Mouse (Mus musculus) lung, embryonic 16.5 days (tissue): ENCODE measurements at regions not wholly inside any gene's neighbourhood (a gene's known extent, or its start where the extent isn't known, plus 50 kb on each side); places are given as distances from the start of the nearest gene placed in this dataset.

ENCODE experiments used
- ATAC-seq: fragments of 200-750 bp; cut with Nextera tagmentation; 2 replicates; pipeline ENCODE4 v1.8.0; 2017; ENCODE audit warnings: low read depth, mild to moderate bottlenecking, moderate library complexity
- H3K27ac ChIP-seq: fragments of 300-500 bp; sonication (generic); 2 replicates; pipeline ENCODE4 v1.5.1; 2014; ENCODE audit warnings: mild to moderate bottlenecking, control low read depth, low read length
- H3K27me3 ChIP-seq: fragments of 300-500 bp; sonication (generic); 2 replicates; pipeline ENCODE4 v1.6.1; 2014; ENCODE audit warnings: low read depth, low read length, mixed read lengths; ENCODE audit not compliant: control insufficient read depth, insufficient read depth
- H3K36me3 ChIP-seq: fragments of 300-500 bp; sonication (generic); 2 replicates; pipeline ENCODE4 v1.6.1; 2014; ENCODE audit warnings: low read length; ENCODE audit not compliant: control insufficient read depth, insufficient read depth
- H3K4me1 ChIP-seq: fragments of 300-500 bp; sonication (generic); replicated peaks from 2 replicates; pipeline ENCODE4 v1.6.1; 2014; ENCODE audit warnings: low read length, mixed read lengths; ENCODE audit not compliant: control insufficient read depth, insufficient read depth
- H3K4me2 ChIP-seq: fragments of 300-500 bp; sonication (generic); 2 replicates; pipeline ENCODE4 v1.6.1; 2014; ENCODE audit warnings: low read depth, low read length, control low read depth
- H3K4me3 ChIP-seq: fragments of 300-500 bp; sonication (generic); 2 replicates; pipeline ENCODE4 v1.5.1; 2014; ENCODE audit warnings: mild to moderate bottlenecking, low read length, control low read depth
- H3K9ac ChIP-seq: fragments of 300-500 bp; sonication (generic); 2 replicates; pipeline ENCODE4 v1.6.1; 2014; ENCODE audit warnings: low read length, control low read depth
- H3K9me3 ChIP-seq: fragments of 300-500 bp; sonication (generic); 2 replicates; pipeline ENCODE4 v1.6.1; 2016; ENCODE audit warnings: low read length; ENCODE audit not compliant: control insufficient read depth
- WGBS: fragments of 180-500 bp; shearing (Covaris S2); extraction: QIAGEN DNeasy Blood & Tissue Kit; methylation state at CpG from one replicate; pipeline ENCODE4 v1.1.7; 2014; 5-methylcytosine and 5-hydroxymethylcytosine counted together

DNA sequence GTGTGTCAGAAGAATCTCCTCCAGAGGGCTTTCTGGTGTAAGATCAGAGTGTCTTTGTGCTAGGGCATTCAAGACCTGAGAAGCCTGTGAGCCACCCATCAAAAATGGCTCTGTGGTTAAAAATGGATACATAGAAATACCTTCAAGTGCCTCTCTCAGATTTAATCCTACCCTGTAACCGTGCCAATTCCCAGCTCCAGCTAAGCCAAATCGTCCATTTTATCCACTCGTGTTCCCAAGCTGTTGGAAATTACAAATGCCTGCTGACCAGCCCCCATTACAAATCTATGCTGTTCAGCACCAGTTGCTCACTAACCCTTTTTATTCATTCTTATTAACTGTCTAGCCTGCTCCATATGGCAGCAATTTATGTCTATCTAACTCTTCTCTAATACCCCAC lies 278.3 kb upstream of the Pkdcc start:
- Histone ChIP-seq H3K36me3 (no peaks in the 10 kb centered on the region), H3K4me2 (no peak overlapping the region), H3K4me1 (no peaks in the 10 kb centered on the region), H3K4me3 (no peak overlapping the region), H3K9ac (no peak overlapping the region), H3K9me3 (no peaks in the 10 kb centered on the region), H3K27me3 (no peaks in the 10 kb centered on the region), H3K27ac (no peak overlapping the region)
- WGBS, result 45% methylated on average over 3 of the region's 3 CpGs
- no peak for ATAC-seq

DNA sequence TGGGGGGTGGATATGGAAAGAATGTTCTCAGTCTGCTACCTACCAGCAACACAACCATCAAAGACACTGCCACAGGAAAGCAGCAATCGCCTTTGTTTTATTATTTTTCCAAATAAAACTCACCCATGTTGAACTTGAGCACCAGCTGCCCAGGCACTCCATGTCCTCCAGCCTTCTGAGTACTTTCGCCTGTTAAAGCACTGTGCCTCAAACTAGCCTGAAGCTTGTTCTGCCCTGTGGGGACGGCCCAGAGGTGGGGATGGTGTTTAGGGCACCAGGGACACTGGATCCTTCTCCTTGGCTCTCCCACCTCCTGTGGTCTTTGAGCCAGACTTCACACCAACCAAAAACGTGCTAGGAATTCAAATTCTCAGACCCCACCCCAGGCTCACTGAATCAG lies 269.0 kb upstream of the Pkdcc start:
- 56% methylated on average over 4 of the region's 4 CpGs for WGBS
- ATAC-seq, result no peak
- Histone ChIP-seq H3K27ac (no peak overlapping the region), H3K4me1 (no peaks in the 10 kb centered on the region), H3K4me2 (no peak overlapping the region), H3K27me3 (no peaks in the 10 kb centered on the region), H3K36me3 (no peaks in the 10 kb centered on the region), H3K9me3 (no peaks in the 10 kb centered on the region), H3K4me3 (no peak overlapping the region), H3K9ac (no peak overlapping the region)

DNA sequence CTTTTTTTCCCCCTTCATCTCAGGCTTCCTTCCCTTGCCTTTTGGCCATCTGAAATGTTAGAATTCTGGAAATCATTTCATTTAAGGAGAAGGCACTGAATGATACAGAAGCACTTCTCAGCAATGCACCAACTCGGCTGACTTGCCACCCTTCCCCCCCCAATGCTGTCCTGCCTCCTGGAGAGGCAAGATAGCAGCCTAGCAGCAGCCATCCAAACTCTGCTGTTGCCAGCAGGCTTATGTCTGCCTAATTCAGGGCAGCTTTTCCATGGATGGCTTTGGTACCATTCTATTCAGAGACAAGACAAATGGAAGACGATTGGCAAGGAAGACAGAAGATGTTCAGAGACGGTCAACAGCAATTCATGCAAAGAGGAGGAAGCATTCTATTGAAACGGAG lies 265.3 kb upstream of the Pkdcc start:
- WGBS, result 68% methylated on average over 4 of the region's 4 CpGs
- H3K4me2 ChIP-seq, result no peak overlapping the region
- H3K9me3 ChIP-seq, result no peaks in the 10 kb centered on the region
- H3K36me3 ChIP-seq, result no peaks in the 10 kb centered on the region
- no peaks in the 10 kb centered on the region for H3K4me1 ChIP-seq
- no peaks in the 10 kb centered on the region for H3K27me3 ChIP-seq
- no peak overlapping the region for H3K4me3 ChIP-seq
- no peak overlapping the region for H3K27ac ChIP-seq
- H3K9ac ChIP-seq, result no peak overlapping the region
- ATAC-seq, result no peak

DNA sequence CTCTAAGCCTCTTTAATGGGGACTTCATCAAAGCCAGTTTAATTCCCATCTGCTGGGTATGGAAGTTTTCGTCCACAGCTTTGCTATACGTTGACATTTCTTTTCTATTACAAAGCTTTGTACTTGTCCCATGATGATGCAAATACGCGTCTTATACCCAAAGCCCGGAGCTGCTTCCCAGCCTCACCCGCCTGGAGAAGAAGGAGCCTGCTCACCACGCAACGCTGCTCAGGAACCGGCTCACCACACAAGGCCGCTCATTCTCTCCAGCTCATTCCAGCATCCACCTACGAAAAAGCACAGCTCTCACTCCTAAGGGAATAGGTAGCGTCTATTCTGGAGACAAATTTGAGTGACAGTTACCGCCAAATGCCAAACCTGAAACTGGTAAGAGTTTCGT lies 264.8 kb upstream of the Pkdcc start:
- H3K4me1 ChIP-seq, result no peaks in the 10 kb centered on the region
- no peak overlapping the region for H3K4me2 ChIP-seq
- H3K27me3 ChIP-seq, result no peaks in the 10 kb centered on the region
- H3K9ac ChIP-seq, result no peak overlapping the region
- no peaks in the 10 kb centered on the region for H3K36me3 ChIP-seq
- no peak overlapping the region for H3K27ac ChIP-seq
- H3K4me3 ChIP-seq, result no peak overlapping the region
- 88% methylated on average over 14 of the region's 14 CpGs for WGBS
- ATAC-seq, result no peak
- no peaks in the 10 kb centered on the region for H3K9me3 ChIP-seq

DNA sequence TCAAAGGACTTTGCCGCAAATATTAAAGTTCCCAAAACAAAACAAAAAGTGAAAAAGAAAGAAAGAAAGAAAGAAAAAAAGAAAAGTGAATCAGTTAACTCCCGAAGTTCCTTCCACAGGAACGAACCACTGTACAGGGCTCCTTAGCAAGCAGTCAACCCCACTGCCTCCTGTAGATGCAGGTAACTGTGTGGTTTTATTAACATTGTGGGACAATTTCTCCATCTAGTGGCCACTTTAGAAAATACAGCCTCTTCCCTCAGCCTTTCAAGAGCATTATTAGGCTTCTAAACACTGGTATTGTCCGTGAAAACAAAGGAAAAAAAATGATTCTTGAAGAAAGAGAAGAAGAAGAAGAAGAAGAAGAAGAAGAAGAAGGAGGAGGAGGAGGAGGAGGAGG lies 257.7 kb upstream of the Pkdcc start:
- no peaks in the 10 kb centered on the region for H3K36me3 ChIP-seq
- no peaks in the 10 kb centered on the region for H3K27me3 ChIP-seq
- no peaks in the 10 kb centered on the region for H3K9me3 ChIP-seq
- no peak overlapping the region for H3K4me2 ChIP-seq
- no peak for ATAC-seq
- H3K4me3 ChIP-seq, result no peak overlapping the region
- H3K4me1 ChIP-seq, result no peaks in the 10 kb centered on the region
- H3K27ac ChIP-seq, result no peak overlapping the region
- H3K9ac ChIP-seq, result no peak overlapping the region
- WGBS, result 32% methylated on average over 4 of the region's 4 CpGs

DNA sequence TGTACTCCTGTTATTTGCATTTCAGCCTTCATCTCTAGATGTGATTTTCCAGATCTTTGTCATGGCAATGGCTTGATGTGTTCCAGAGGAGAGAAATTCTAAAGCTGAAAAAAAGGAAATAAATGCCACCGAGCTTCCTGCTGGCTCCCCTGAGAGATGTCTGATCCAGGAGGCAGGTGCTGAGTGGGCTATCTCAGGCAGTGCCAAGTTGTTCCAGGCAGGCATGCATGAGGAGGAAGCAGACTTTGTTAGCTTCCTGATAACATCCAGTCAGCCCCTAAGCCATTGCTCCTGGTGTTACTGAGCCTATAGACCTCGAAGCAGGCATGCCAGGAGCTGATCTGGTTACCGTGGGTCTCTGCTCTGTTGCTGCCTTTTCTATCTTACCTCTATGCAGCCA lies 251.7 kb upstream of the Pkdcc start:
- H3K27ac ChIP-seq, result no peak overlapping the region
- no peak overlapping the region for H3K4me2 ChIP-seq
- no peak overlapping the region for H3K9ac ChIP-seq
- H3K9me3 ChIP-seq, result no peaks in the 10 kb centered on the region
- H3K27me3 ChIP-seq, result no peaks in the 10 kb centered on the region
- no peak for ATAC-seq
- no peak overlapping the region for H3K4me3 ChIP-seq
- no peaks in the 10 kb centered on the region for H3K36me3 ChIP-seq
- WGBS, result 71% methylated on average over 3 of the region's 3 CpGs
- H3K4me1 ChIP-seq, result no peaks in the 10 kb centered on the region

DNA sequence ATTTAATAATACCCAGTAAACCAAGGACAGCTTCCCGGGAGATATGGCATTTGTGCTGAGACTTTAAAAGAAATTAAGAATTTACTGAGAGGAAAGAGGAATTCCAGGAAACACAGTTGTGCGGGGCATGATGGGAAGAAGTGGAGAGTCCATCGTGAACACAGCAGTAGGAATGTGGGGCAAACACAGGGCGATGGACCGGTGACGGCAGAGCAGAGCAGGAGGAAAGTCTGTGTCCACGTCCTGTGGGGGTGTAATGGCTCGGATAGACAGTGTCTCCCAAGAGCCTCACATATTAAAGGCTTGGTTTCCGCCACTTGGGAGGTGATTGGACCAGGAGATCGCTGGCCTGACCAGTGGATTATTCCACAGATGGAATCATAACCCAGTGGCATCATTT lies 215.4 kb upstream of the Pkdcc start:
- ATAC-seq, result no peak
- Histone ChIP-seq H3K9ac (no peak overlapping the region), H3K36me3 (no peaks in the 10 kb centered on the region), H3K4me3 (no peak overlapping the region), H3K9me3 (no peaks in the 10 kb centered on the region), H3K27me3 (no peaks in the 10 kb centered on the region), H3K4me1 (no peaks in the 10 kb centered on the region), H3K4me2 (no peak overlapping the region), H3K27ac (no peak overlapping the region)
- WGBS, result 54% methylated on average over 10 of the region's 10 CpGs

DNA sequence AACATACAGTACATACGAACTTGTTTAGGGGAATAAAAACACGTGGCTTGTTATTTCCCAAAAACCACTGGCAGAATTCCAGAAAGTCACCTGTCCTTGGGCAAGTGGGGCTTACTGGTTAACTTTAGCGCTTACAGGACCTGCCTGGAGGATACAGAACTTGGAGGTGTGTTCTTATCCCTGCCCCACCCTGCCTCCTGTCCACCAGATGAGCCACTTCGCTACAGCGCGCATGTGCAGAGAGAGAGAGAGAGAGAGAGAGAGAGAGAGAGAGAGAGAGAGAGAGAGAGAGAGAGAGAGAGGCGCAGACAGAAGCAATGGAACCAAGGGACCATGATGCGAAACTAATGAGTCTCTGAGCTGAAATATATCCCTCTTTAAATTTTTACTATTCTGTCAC lies 214.7 kb upstream of the Pkdcc start:
- no peak for ATAC-seq
- Histone ChIP-seq H3K9ac (no peak overlapping the region), H3K4me2 (no peak overlapping the region), H3K4me3 (no peak overlapping the region), H3K27me3 (no peaks in the 10 kb centered on the region), H3K4me1 (no peaks in the 10 kb centered on the region), H3K36me3 (no peaks in the 10 kb centered on the region), H3K27ac (no peak overlapping the region), H3K9me3 (no peaks in the 10 kb centered on the region)
- 64% methylated on average over 8 of the region's 8 CpGs for WGBS

DNA sequence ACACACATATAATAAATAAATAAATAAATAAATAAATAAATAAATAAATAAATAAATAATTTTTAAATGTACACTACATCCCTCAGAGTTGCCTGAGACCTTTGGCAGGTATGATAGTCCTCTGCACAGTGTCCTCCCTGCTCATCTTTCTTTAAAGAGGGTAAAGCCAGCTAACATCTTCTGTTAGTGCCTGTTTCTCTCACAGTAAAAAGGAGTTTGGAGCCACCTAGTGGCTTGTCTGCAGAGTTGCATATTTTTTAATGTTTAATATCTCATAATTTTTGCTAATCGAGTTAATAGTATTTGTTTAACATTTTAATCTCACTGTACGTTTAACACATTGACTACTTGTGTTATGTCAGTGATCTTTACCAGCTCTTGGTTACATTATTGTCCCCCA lies 213.5 kb upstream of the Pkdcc start:
- no peak overlapping the region for H3K27ac ChIP-seq
- H3K27me3 ChIP-seq, result no peaks in the 10 kb centered on the region
- peak; percentile 28; the same call in 1 of the 2 replicates for ATAC-seq
- H3K9me3 ChIP-seq, result no peaks in the 10 kb centered on the region
- no peaks in the 10 kb centered on the region for H3K4me1 ChIP-seq
- H3K4me3 ChIP-seq, result no peak overlapping the region
- H3K9ac ChIP-seq, result no peak overlapping the region
- WGBS, result 6% methylated on average over 2 of the region's 2 CpGs
- no peaks in the 10 kb centered on the region for H3K36me3 ChIP-seq
- no peak overlapping the region for H3K4me2 ChIP-seq

DNA sequence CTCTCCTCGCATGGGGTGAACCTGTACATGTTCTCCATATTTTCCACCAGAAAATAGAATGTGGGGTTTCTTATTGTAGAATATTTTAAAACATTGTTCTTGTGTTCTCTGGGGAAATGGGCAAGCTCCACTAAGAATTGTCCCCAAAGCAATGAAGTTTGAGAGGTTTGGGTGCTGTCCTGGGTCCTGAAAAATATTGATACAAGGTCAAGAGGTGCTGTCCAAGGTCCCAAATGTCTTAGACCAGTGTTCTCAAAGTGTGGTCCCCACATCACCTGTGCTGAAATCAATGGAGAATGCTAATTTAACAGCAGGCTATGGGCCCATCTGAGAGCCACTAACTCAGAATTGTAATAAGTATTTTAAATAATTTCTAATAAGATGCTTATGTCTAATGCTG lies 204.2 kb upstream of the Pkdcc start:
- no peak for ATAC-seq
- H3K9me3 ChIP-seq, result no peaks in the 10 kb centered on the region
- 95% methylated on average over 1 of the region's 1 CpGs for WGBS
- no peaks in the 10 kb centered on the region for H3K36me3 ChIP-seq
- H3K4me2 ChIP-seq, result no peak overlapping the region
- no peak overlapping the region for H3K27ac ChIP-seq
- H3K4me3 ChIP-seq, result no peak overlapping the region
- no peak overlapping the region for H3K9ac ChIP-seq
- no peaks in the 10 kb centered on the region for H3K27me3 ChIP-seq
- H3K4me1 ChIP-seq, result no peaks in the 10 kb centered on the region
